8 mouse cellular contexts compared by ENCODE assay signal in genomic region chr7:19029084-19029653, GRCm38 (mm10). TPM values are rescaled to one million over a fixed set of nuclear protein-coding genes. Genes with fewer than 3 reads are reported as not detected.
DNase-seq lines count a peak whose midpoint lies in the region; ATAC-seq and TF ChIP-seq lines count a peak whose summit lies in the region.

No protein-coding gene starts in this region.

- H3K27me3 ChIP-seq in G1E (ENCODE audit: insufficient read depth, low read length) = no peaks in the 10 kb centered on the region
- no peaks in the 10 kb centered on the region for H3K27me3 ChIP-seq in hindbrain, postnatal 0 days (ENCODE audit: insufficient read depth, low read length)
- no peaks in the 10 kb centered on the region for H3K27me3 ChIP-seq in liver, embryonic 14.5 days (ENCODE audit: control insufficient read depth, insufficient read depth, low read length)

- no peaks in the 10 kb centered on the region for H3K9me3 ChIP-seq in G1E (replicated peaks)
- H3K9me3 ChIP-seq in hindbrain, postnatal 0 days (ENCODE audit: low read length) = no peaks in the 10 kb centered on the region
- H3K9me3 ChIP-seq in liver, embryonic 14.5 days (ENCODE audit: control insufficient read depth, low read length) = no peaks in the 10 kb centered on the region

- no peak for TF ChIP-seq POLR2A in embryonic fibroblast, embryonic 13.5 days (IDR thresholded peaks at IDR 0.05; ENCODE audit: low read depth, low read length)

- peak overlapping the region; percentile 10; the same call in 1 of the 2 replicates for H3K4me3 ChIP-seq in G1E (ENCODE audit: low read depth, low read length)
- H3K4me3 ChIP-seq in embryonic fibroblast, embryonic 13.5 days (ENCODE audit: insufficient read depth, low read length) = no peak overlapping the region
- H3K4me3 ChIP-seq in hindbrain, postnatal 0 days (ENCODE audit: low read length) = no peak overlapping the region
- H3K4me3 ChIP-seq in liver, embryonic 14.5 days (ENCODE audit: insufficient read depth in 1 of 2, low read depth in 2 of 2, low read length in 2 of 2) = no peak overlapping the region

- H3K36me3 ChIP-seq in G1E (replicated peaks) = peaks cover 77% of the 10 kb centered on the region
- peaks cover 23% of the 10 kb centered on the region for H3K36me3 ChIP-seq in hindbrain, postnatal 0 days (ENCODE audit: insufficient read depth, low read length)
- peaks cover 33% of the 10 kb centered on the region for H3K36me3 ChIP-seq in liver, embryonic 14.5 days (replicated peaks; ENCODE audit: control insufficient read depth, insufficient read depth, low read depth)

- DNase-seq in heart, adult 11 months = peak; percentile 93
- no peak for DNase-seq in heart, postnatal 25 days (ENCODE audit: low spot score)
- peak; percentile 32 for DNase-seq in G1E (ENCODE audit: low spot score)
- DNase-seq in hindbrain, postnatal 0 days (ENCODE audit: low spot score) = peak; percentile 74
- DNase-seq in liver, embryonic 14.5 days (ENCODE audit: low read depth in 3 of 3, low spot score in 3 of 3) = no peak
- DNase-seq in c-Kit-positive CD71-positive TER-119-positive erythroid progenitor cells, embryonic 14.5 days (ENCODE audit: low spot score) = no peak

- H3K4me2 ChIP-seq in hindbrain, postnatal 0 days (ENCODE audit: low read depth, low read length) = no peak overlapping the region
- H3K4me2 ChIP-seq in liver, embryonic 14.5 days (ENCODE audit: low read depth) = no peak overlapping the region

- peaks cover 45% of the 10 kb centered on the region for H3K4me1 ChIP-seq in G1E (ENCODE audit: insufficient read depth, low read depth, low read length)
- H3K4me1 ChIP-seq in embryonic fibroblast, embryonic 13.5 days (ENCODE audit: control insufficient read depth, insufficient read depth, low read length) = peaks cover 7% of the 10 kb centered on the region
- H3K4me1 ChIP-seq in hindbrain, postnatal 0 days (ENCODE audit: insufficient read depth, low read length) = peaks cover 4% of the 10 kb centered on the region
- H3K4me1 ChIP-seq in liver, embryonic 14.5 days (replicated peaks; ENCODE audit: control insufficient read depth in 2 of 2, insufficient read depth in 2 of 2, low read length in 1 of 2) = peaks cover 7 to 12% of the 10 kb centered on the region in 2 experiments

- no peak for TF ChIP-seq EP300 in liver, embryonic 14.5 days (IDR thresholded peaks at IDR 0.05; ENCODE audit: low read depth)

- no peak overlapping the region for H3K27ac ChIP-seq in embryonic fibroblast, embryonic 13.5 days (ENCODE audit: insufficient read depth, low read length)
- no peak overlapping the region for H3K27ac ChIP-seq in hindbrain, postnatal 0 days
- H3K27ac ChIP-seq in liver, embryonic 14.5 days = no peak overlapping the region

- TF ChIP-seq CTCF in G1E (IDR thresholded peaks at IDR 0.05; ENCODE audit: low read depth, low read length) = peak; percentile 85
- TF ChIP-seq CTCF in embryonic fibroblast, embryonic 13.5 days (IDR thresholded peaks at IDR 0.05; ENCODE audit: borderline replicate concordance, insufficient read depth, low read length) = peak; percentile 52; the same call in 1 of the 2 replicates
- peak; percentile 79 for TF ChIP-seq CTCF in hindbrain, postnatal 0 days (IDR thresholded peaks at IDR 0.05; ENCODE audit: low read depth)
- TF ChIP-seq CTCF in liver, embryonic 14.5 days (IDR thresholded peaks at IDR 0.05; ENCODE audit: low read depth) = peak; percentile 87

- 53% methylated on average over 6 of the region's 6 CpGs for WGBS in hindbrain, postnatal 0 days
- 58% methylated on average over 6 of the region's 6 CpGs for WGBS in liver, embryonic 14.5 days (ENCODE audit: insufficient replicate concordance)

- peak; percentile 45; the same call in 1 of the 2 replicates for ATAC-seq in G1E (ENCODE audit: extremely low read depth, insufficient number of reproducible peaks, low FRiP score, poor library complexity, severe bottlenecking)
- peak; percentile 61 for ATAC-seq in hindbrain, postnatal 0 days
- ATAC-seq in liver, embryonic 14.5 days (ENCODE audit: insufficient read depth) = no peak
- ATAC-seq in neutrophil, adult 5-6 weeks (ENCODE audit: extremely low read depth, insufficient number of reproducible peaks, low FRiP score, poor library complexity, severe bottlenecking) = peak; percentile 58

- intact Hi-C loops in heart, postnatal 25 days (cut with DNase I) = no loop called here

- H3K9ac ChIP-seq in hindbrain, postnatal 0 days (replicated peaks; ENCODE audit: low read length) = no peak overlapping the region
- H3K9ac ChIP-seq in liver, embryonic 14.5 days (replicated peaks) = no peak overlapping the region

RNA-seq across cellular contexts. Expression of gene Sympk, which starts 5.0 kb away (rescaled TPM):
- 10 to 100 TPM; 76.3 to 80.1 TPM for total RNA-seq in heart, postnatal 25 days (2021)
- total RNA-seq in G1E (2014; fragmentation: Nextera tagmentation) (119 and 149 TPM in 2 replicates), G1E (2017) (47.6 and 48.1 TPM in 2 replicates)
- polyA plus RNA-seq in G1E (2012) = 257 and 260 TPM in 2 replicates
- 72.6 and 78.3 TPM in 2 replicates for polyA plus RNA-seq in embryonic fibroblast, embryonic 13.5 days (2011; ENCODE audit: insufficient read length, low read depth, missing spikeins)
- total RNA-seq in hindbrain, postnatal 0 days (2014; rRNA removed) = 85.4 and 88.0 TPM in 2 replicates
- polyA plus RNA-seq in hindbrain, postnatal 0 days (2015; fragmentation: Nextera tagmentation; extraction: Ambion mirVana) = 19.2 TPM in 2 replicates
- polyA plus RNA-seq in liver, embryonic 14.5 days (2012; rRNA removed) = 27.3 and 29.1 TPM in 2 replicates
- 10.7 and 11.8 TPM in 2 replicates for polyA plus RNA-seq in liver, embryonic 14.5 days (2014; fragmentation: Nextera tagmentation; extraction: Ambion mirVana)
- total RNA-seq in neutrophil, adult 5-6 weeks (2017) = 64.8 and 67.0 TPM in 2 replicates

RNA-seq across cellular contexts. Expression of gene Foxa3, which starts 5.8 kb away (rescaled TPM):
- not detected for total RNA-seq in heart, postnatal 25 days (2021)
- total RNA-seq in G1E (2014; fragmentation: Nextera tagmentation) (not detected in 2 replicates), G1E (2017) (not detected in 2 replicates)
- 0.03 TPM in 1 of 2 replicates, not detected in the other for polyA plus RNA-seq in G1E (2012)
- polyA plus RNA-seq in embryonic fibroblast, embryonic 13.5 days (2011; ENCODE audit: insufficient read length, low read depth, missing spikeins) = not detected in 2 replicates
- total RNA-seq in hindbrain, postnatal 0 days (2014; rRNA removed) = not detected in 2 replicates
- polyA plus RNA-seq in hindbrain, postnatal 0 days (2015; fragmentation: Nextera tagmentation; extraction: Ambion mirVana) = not detected in 2 replicates
- 12.2 and 13.9 TPM in 2 replicates for polyA plus RNA-seq in liver, embryonic 14.5 days (2012; rRNA removed)
- polyA plus RNA-seq in liver, embryonic 14.5 days (2014; fragmentation: Nextera tagmentation; extraction: Ambion mirVana) = 25.7 and 26.5 TPM in 2 replicates
- not detected in 2 replicates for total RNA-seq in neutrophil, adult 5-6 weeks (2017)

RNA-seq across cellular contexts. Expression of gene Rsph6a, which starts 25.3 kb away (rescaled TPM):
- not detected for total RNA-seq in heart, postnatal 25 days (2021)
- total RNA-seq in G1E (2014; fragmentation: Nextera tagmentation) (not detected in 2 replicates), G1E (2017) (0.33 and 0.76 TPM in 2 replicates)
- polyA plus RNA-seq in G1E (2012) = 0.16 and 0.23 TPM in 2 replicates
- polyA plus RNA-seq in embryonic fibroblast, embryonic 13.5 days (2011; ENCODE audit: insufficient read length, low read depth, missing spikeins) = not detected in 2 replicates
- not detected in 2 replicates for total RNA-seq in hindbrain, postnatal 0 days (2014; rRNA removed)
- 0.19 and 0.44 TPM in 2 replicates for polyA plus RNA-seq in hindbrain, postnatal 0 days (2015; fragmentation: Nextera tagmentation; extraction: Ambion mirVana)
- polyA plus RNA-seq in liver, embryonic 14.5 days (2012; rRNA removed) = not detected in 2 replicates
- not detected in 2 replicates for polyA plus RNA-seq in liver, embryonic 14.5 days (2014; fragmentation: Nextera tagmentation; extraction: Ambion mirVana)
- 0.35 and 0.37 TPM in 2 replicates for total RNA-seq in neutrophil, adult 5-6 weeks (2017)

RNA-seq across cellular contexts. Expression of gene Irf2bp1, which starts 25.3 kb away (rescaled TPM):
- total RNA-seq in heart, postnatal 25 days (2021) = 10 to 100 TPM; 20.2 to 23.6 TPM
- total RNA-seq in G1E (2014; fragmentation: Nextera tagmentation) = 34.1 and 34.9 TPM in 2 replicates
- total RNA-seq in G1E (2017) = 13.4 TPM in 2 replicates
- 105 and 139 TPM in 2 replicates for polyA plus RNA-seq in G1E (2012)
- polyA plus RNA-seq in embryonic fibroblast, embryonic 13.5 days (2011; ENCODE audit: insufficient read length, low read depth, missing spikeins) = 13.2 and 15.6 TPM in 2 replicates
- total RNA-seq in hindbrain, postnatal 0 days (2014; rRNA removed) = 128 and 140 TPM in 2 replicates
- polyA plus RNA-seq in hindbrain, postnatal 0 days (2015; fragmentation: Nextera tagmentation; extraction: Ambion mirVana) = 20.0 and 22.4 TPM in 2 replicates
- polyA plus RNA-seq in liver, embryonic 14.5 days (2012; rRNA removed) = 6.8 and 8.3 TPM in 2 replicates
- 6.8 and 7.9 TPM in 2 replicates for polyA plus RNA-seq in liver, embryonic 14.5 days (2014; fragmentation: Nextera tagmentation; extraction: Ambion mirVana)
- total RNA-seq in neutrophil, adult 5-6 weeks (2017) = 13.2 and 16.9 TPM in 2 replicates

RNA-seq across cellular contexts. Expression of gene Mypop, which starts 38.1 kb away (rescaled TPM):
- total RNA-seq in heart, postnatal 25 days (2021) = 1 to 10 TPM; 3.2 to 4.0 TPM
- total RNA-seq in G1E (2014; fragmentation: Nextera tagmentation) (2.4 and 3.9 TPM in 2 replicates), G1E (2017) (2.0 and 4.1 TPM in 2 replicates)
- 15.8 and 20.5 TPM in 2 replicates for polyA plus RNA-seq in G1E (2012)
- 8.4 and 10.6 TPM in 2 replicates for polyA plus RNA-seq in embryonic fibroblast, embryonic 13.5 days (2011; ENCODE audit: insufficient read length, low read depth, missing spikeins)
- 22.5 and 26.1 TPM in 2 replicates for total RNA-seq in hindbrain, postnatal 0 days (2014; rRNA removed)
- 5.6 and 6.0 TPM in 2 replicates for polyA plus RNA-seq in hindbrain, postnatal 0 days (2015; fragmentation: Nextera tagmentation; extraction: Ambion mirVana)
- polyA plus RNA-seq in liver, embryonic 14.5 days (2012; rRNA removed) = 0.20 and 0.21 TPM in 2 replicates
- 0.30 and 0.34 TPM in 2 replicates for polyA plus RNA-seq in liver, embryonic 14.5 days (2014; fragmentation: Nextera tagmentation; extraction: Ambion mirVana)
- 0.74 and 2.0 TPM in 2 replicates for total RNA-seq in neutrophil, adult 5-6 weeks (2017)

Comparison
In these comparisons a context has a peak if more than half of its experiments do, and no peak if none do; other contexts are left out.
1. DNase-seq: peak in heart, adult 11 months (single experiment), G1E (single experiment) and hindbrain, postnatal 0 days (single experiment); none in heart, postnatal 25 days (single experiment), liver, embryonic 14.5 days (0 of 3) and c-Kit-positive CD71-positive TER-119-positive erythroid progenitor cells, embryonic 14.5 days (single experiment).
2. Peak in every context shown above with its lines, with median percentiles within 50 percentile points of each other: CTCF ChIP-seq.